Mouse (Mus musculus): ENCODE measurements at regions not wholly inside any gene's neighbourhood (a gene's known extent, or its start where the extent isn't known, plus 50 kb on each side); places are given as distances from the start of the nearest gene placed in this dataset.

DNA sequence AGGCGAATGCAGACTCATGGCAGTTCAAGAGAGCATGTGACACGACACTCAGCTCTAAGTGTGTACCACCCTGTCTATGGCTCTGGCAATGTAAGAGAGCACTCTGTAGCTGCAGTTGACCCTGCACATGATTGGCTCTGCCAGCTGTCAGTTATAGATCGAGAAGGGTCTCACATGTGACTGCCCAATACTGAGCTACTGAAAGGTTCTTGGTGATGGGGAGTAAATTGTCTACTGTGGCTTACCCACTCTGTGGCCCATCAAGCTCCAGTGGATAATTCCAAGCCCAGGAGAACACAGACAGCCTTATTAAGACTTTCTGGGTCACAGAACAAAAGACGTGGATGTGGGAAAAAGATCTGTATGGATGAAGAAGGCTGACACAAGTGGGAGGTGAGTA is 920.3 kb downstream of the A830018L16Rik start:
- no peak for DNase-seq

DNA sequence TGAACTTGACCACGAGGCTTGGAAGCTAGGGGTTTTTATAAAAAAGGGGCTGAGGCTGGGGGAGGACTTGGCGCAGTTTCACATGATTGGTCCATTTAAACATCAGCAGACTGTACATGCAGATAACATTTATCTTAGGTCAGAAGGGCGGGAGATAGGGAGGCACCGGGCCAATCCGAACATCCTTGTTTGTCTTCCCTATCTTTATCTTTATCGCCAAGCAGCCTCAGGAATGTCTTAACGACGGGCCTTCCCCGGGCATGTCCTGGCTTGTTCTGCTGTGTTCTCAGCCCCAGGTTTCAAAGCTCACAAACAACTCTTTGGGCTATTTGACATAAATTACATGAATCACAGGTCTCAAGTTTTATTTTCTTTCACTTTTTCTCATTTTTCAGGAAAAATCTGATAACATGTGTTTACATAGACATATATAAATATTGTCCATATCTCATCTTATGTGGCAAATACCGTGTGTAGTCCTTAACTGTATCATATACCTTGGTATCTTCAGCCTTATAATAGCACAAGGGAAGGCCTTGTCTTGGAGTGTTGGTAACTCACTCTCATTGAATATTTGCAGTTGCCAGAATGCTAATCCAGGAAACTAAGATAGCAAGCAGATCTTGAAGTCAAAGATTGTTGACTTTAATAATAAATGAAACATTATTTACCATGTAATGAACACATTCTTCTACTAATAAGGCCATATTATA is 931.0 kb downstream of the A830018L16Rik start:
- DNase-seq: peak; percentile 49

DNA sequence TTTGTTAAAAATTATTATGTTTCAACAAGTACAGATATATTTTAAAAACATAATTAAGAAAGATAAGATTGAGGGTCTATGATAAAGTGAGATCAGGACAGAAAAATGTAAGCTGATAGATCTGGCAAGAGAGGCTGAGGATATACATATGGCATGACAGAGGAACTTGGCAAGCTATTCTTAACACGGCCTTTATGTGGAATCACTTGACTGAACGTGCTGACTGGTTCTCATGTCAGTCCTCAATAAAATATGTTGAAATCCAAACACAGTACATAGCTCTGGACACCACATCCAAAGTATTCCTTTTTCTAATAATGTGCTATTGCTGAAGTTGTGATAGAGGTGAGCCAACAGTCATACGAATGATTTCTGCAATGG is 931.5 kb downstream of the A830018L16Rik start:
- DNase-seq: peak; percentile 5

DNA sequence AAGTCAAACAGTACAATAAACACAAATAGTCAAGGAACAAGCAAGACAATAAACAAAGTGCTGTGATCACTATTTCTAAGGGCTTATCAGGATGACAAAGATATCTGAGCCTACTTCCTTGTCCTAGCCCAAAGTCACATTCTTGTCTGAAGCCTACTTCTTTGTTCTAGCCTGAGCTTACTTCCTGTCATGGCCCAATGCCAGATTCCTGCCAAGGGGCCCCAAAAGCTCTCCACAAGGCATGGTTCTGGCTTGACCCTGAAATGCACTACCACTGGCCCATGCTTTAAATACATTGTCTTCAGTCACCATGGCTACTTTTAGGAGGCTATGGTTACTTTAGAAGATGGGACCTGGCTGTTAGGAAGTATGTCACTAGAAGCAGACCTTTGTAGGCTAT is 940.6 kb downstream of the A830018L16Rik start:
- no peak for DNase-seq

DNA sequence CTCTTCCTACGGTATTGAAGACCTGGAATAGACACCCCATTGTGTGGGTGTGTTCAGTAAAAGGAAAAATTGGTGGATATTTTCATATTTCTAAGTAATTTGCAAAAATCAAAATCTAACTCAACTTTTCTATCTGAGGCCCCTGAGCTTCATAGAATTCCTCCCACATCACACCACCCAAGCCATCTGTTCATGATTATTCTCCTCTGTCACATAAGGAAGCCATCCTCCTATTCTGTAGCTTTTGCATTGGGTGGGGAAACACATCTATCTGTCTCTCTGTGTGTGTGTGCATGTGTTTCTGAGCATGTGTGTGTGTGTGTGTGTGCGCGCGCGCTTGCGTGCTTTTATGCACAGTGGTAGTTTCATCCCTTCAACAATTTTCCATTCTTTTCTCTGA is 954.0 kb downstream of the A830018L16Rik start:
- no peak for DNase-seq

DNA sequence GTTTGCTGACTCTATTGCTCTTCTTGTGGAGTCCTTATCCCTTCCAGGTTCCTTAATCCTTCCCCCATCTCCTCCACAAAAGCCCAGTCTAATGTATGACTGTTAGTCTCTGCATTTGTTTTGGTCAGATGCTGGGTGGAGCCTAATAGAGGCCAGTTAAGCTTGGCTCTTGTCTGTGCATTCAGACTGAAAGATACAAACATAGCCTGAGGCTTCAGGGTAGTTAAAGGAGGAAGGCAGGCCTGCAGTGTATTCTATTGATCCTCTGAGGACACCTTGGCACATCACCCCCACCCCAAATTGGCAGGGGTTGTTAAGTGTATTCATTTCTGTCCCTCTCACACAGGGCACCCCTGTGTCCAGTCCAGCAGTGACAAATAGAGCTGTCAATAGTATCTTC is 959.1 kb downstream of the A830018L16Rik start:
- DNase-seq: no peak

DNA sequence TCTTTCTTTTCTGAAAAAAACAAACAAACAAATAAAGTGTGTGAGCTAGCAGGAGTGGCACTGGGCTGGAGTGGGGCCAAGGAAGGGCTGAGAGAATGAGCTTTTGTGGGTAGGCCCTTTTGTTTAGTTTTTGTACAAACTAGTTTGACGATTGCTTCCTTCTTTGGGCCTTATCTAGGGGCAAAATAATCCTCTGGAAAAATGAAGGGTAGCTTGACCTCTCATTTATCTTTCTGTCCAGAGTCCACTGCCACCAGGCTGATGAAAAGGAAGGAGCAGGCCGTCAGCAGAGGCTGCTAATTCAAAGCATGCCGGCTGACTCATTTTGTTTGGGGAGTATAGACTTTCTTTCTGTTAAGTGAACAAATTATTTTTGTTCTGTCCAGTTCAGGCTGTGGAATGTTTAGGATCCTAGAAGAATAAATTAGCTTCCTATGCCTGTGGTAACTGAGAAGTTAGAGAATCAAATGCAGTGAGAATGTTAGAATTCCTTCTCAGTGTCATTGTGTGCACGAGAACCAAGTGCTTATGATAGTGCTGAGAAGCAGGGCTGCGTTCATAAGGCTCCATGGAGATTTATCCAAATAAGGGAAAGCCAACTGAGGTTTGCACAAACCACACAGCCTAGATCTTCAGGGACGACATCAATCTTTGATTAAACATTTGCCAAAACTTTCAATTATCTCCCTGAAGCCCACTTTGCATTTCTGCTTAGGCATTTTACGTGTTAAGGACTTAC is 984.4 kb downstream of the A830018L16Rik start:
- DNase-seq: peak; percentile 45

DNA sequence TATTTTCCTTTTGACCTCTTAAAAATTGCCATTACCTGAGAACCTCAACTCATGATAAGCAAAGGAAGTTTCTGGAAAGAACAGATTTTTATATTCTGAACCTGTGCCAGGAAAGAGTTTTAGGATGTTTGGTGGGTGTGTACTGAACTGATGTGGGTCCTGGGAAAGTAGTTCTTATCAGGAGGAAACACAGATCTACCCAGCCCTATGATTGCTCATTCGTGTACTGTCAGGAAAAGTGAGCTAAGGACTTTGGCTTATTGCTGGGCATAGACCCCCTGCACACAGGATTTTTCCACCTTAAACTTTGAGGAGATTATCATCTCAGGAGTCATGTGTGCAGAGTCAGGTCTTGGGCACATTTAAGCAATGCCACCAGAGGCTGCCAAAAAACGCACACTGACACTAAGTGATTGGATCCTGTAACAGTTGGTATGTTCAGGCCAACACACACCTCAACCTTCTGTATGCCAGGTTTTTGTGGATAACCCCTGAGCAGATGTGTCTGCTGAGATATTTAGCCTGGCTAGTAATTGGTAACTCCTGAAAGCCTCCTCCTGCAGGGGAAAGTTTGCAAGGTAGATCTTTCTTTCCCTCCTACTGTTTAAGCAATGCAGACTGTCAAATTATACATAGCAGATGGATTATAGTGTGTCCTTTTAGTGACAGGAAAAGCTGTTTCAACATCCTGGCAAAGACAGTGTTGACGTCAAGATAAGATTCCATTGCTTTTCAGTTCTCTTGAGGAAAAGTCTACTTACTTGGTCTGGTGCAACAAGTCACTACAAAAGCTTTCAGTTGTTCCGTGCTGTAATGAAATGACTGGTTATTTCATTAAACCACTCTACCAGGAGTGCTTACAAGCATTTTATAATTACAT is 991.7 kb downstream of the A830018L16Rik start:
- DNase-seq: peak; percentile 5

DNA sequence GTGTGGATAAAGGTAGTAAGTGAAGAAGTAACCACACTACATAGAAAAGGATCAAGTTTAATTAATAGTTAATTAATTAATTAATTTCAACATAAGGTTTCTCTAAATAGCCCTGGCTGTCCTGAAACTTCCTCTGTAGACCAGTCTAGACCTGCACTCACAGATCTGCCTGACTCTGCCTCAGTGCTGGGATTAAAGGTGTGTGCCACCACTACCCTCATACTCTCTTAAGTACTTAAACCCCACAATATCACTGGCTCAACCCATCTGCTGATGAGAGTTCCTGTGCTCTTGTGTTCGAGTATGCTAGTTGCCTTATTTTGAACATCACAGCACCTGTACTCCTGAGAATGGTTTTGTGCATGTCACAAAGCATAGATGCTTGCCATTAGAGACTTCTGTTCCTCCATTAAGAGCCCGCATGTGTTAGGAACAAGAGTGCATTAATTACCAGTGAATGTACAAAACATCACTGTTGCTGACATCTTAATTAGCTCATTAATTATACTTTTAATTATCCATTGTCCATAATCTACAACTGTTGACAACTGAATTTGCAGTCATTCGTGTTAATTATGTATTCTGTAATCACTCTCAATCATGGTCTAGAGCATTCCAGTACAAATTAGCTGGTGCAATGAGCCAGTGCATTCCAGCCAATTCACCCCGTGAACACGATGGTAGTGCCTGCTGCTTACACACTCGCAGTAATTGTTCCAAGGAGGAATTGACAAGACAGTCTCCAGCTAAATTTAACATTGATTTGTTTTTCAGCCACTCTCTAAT is 996.0 kb downstream of the A830018L16Rik start:
- DNase-seq: no peak

DNA sequence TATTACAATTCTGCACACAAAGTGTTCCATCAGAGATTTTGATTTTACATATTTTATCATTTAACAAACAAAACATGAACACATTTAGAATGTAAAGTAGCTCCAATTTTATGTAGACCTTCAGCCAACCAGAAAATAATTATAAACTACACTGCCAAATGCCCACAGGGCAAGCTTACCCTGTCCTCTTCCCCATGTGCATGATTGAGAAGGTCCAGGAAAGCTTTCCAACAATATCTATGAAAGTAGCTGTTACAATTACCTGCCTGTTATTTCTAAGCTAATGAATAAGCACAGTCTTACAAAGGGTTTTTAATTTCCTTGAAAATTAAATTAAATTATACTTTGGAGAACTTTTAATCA is 996.6 kb downstream of the A830018L16Rik start:
- no peak for DNase-seq

DNA sequence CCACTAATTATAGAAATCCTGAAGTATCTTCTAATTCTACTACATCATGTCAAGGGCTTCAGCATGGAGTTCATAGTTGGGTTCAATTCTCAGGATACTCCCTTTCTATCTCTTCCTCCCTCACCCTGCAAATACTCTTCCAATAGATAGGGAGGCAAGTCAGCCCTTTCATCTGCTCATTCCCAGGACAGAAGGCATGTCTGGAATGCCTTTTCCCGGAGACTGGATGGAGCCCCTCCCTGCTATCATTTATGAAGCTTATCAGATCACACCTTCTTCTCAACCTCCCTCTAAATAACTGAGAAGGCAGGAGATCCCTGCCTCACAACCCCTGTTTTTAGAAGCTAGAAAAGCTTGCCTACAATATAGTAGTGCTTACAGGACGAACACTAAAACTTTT is 1010.6 kb downstream of the A830018L16Rik start:
- no peak for DNase-seq

DNA sequence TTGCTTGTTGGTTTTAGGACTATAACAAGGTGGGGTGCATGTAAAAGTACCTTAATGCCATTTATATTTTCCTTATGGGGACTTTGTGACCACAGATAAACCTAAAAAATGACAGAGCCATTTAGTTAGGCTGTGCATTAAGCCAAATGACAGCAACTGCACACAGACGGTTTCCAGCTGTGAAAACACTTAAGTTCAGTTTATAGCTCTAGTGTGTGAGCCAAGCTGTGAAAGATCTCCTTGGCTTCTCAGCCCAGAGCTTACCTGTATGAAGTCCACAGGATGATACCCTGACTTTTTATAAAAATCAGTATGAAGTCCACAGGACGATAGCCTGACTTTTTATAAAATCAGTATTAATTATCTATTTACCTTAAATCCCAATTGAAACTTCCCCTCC is 1024.0 kb downstream of the A830018L16Rik start:
- DNase-seq: no peak

DNA sequence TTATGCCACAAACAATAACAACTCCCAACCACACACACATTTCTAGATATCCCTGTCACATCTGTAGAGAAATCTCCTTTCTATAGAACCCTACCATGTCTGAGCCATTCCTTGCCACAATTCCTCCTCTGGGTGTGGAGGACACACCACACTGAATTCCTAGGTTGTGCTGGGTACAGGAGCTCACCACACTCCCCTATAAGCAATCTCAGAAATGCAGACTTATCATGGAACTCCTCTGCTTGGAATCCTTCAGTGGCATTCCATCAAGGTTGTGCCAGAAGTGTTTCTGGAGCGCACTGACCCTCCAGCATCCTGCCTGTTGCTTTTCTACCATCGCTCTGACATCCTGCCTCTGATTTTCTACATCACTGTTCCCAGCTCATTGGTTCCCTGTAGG is 1052.3 kb downstream of the A830018L16Rik start:
- DNase-seq: no peak

DNA sequence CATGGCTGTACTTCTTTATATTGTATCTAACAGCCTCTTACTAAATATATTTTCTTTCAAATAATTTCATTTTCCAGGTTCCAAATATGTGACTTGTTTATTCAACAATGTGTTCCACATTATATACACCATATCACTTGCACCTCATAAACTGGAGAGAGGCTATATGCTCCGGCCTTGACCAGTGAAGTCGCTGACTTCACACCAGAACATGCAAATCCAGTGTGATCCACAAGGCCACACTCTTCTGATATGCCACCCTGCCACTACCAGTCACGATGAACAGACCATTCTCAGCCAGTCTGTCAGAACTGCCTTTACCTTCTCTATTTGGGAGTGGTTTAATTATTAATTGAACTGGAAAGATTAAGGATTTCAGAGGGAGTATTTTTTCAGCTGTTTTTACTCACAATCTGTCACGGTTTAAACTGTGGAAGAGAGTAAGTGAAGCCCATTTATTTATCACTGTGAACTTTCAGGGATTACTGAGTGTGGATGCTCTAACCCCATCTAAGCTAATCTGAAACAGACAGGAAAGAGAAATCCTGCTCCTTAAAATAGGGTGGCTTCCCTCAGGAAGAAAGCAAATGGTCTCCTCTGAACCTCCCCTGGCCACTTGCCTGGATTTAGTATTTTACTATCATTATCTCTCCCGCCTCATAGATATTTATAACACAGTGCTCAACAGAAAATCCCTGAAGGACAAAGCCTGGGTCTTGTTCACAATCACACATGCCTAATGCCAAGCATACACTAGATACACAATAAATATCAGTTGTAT is 1065.3 kb downstream of the A830018L16Rik start:
- peak; percentile 8 for DNase-seq

DNA sequence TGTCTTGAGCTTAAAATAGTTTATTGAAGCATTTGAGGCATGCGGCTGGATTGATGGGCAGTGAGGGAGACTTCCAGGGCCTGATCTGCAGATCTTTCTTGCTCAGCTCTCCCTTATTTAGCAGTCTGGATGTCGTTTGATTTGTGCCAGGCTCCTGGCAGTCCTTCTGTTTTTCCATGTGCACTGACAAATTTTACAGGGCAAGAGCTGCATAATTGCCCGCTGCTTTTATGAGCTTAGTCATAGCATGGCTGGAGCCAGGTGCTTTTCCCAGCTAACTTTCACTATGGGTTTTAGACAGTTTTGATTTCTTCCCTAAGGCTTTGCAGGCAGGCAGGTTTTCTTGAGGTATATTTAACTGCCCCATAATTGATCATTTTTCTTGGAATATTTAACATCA is 1086.5 kb downstream of the A830018L16Rik start:
- no peak for DNase-seq

DNA sequence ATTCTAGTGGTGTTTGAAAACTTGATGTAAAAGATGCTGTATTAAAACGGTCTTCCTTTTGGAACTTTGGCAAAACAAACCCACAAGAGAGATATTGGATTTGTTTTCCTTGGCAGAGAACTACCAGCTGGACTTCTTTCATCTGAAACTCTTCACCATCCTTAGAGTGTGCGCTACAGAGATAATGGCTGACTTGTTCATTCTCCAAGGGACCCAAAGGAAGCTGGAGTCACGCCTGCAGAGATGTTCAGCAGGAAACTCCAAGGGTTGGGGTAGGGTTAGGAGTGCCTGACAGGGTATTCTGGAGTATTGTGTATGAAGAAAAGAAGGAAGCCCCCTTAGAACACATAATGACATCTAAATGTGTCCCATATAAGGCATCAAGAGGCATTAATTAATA is 1094.1 kb downstream of the A830018L16Rik start:
- DNase-seq: no peak

DNA sequence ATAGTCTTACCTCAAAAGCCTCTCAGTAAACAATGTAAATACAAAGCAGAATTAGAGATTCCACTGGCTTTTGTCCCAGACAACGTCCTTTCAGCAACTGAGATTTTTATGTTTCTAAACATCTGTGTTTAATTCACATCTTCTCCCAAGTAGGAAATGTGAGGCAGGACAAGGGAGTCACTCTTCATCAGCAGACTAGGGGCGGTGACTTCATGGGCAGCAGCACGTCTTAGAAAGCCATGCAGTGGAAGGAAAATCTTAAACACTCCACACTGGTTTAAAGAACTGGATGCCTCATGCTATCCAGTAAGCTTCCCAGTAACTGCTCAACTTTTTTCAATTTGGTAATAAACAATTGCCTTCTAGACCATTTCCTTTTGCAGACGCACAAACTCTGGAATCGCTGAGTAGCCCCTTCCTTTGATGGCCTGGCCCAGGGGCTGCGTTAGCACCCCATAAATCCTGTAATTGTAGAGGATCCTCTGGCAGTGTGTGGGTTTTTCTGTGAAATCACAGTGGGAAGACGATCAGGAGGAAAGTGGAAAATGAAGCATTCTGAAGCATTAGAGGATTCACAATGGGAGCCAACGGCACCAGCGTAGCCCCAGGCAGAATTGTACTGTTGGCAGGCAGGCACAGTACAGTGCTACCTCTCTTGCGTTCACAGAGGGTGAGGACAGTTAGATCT is 1096.4 kb downstream of the A830018L16Rik start:
- DNase-seq: no peak

DNA sequence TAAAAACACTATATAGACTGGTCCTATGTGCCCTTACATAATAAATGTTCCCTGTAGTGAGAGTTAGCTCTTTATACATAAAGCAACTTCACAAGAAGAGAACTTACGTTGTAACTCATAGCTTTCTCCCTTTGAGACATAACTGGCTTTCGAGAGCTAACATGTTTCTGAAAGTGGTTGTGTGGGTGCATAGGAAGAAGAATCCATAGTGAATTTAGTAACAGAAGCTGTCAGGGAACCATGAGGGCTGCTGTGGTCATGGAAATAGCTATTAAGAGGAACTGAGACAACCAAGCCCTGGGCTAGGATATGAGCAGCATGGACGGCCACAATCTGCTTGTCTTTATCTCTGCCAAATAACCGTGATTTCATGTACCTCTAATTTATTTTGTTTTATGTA is 1105.7 kb downstream of the A830018L16Rik start:
- DNase-seq: no peak

DNA sequence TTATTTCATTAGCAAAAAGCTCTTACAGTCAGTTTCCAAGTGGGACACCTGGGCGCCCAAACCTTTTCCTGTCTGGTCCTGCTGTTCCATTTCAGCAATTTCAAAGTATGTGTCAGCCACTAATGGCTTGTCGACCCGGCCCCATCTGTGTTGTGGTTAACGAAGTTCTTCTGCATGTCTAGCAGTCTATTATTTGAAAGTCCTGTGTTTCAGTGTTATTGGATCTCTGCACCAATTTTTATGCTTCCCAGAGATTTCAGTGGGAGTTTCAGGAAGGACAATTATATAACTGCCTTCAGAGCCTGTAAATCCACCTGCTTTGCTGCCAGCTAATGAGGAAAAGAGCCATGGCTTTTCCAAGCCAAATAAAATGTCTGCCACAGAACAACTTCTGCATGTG is 1142.0 kb downstream of the A830018L16Rik start:
- DNase-seq: no peak

DNA sequence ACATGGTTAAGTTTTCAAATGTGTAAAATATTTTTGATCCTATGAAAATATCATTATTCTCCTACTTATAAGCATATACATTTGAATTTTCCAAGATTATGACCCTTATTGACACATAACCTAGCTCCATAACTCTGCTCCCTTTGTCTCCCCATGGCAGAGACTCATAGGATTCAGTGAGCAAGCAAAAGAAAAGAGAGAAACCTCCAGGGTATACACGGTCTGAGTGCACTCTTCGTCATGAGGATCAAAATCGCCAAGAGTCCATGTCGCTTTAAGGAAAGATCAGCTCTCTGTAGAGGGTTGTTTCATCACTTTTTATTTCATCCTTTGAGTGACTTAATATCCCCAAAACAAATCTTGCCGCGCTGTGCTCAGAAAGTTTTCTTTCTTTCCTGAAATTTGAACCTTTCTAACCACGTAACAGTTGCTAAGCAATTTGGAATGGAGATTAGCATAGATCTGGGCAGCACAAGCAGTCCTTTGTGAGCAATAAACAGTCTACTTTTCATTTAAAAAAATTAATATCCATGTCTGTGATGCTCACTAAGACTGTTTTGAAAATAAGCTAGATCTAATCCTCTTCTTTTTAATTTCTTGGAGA is 1158.0 kb downstream of the A830018L16Rik start:
- no peak for DNase-seq

DNA sequence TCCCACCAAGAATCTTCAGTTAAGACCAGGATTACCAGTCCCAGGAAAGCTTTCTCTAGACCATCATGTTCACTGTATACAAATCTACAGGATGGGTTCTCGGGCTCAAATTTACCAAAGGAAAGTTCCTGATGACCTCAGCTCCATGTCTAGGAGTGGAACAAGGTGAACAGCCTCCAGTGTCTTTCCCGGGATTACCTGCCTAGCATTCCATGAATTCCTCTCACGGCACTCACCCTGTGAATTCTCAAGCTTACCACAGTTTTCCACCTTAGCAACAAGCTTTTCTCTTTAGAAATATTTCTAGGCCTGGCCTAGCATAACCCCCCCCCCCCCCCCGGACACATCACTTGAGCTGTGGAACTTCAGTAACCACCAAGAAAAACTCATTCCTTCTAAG is 1158.9 kb downstream of the A830018L16Rik start:
- no peak for DNase-seq
